In the genomic region with DNA sequence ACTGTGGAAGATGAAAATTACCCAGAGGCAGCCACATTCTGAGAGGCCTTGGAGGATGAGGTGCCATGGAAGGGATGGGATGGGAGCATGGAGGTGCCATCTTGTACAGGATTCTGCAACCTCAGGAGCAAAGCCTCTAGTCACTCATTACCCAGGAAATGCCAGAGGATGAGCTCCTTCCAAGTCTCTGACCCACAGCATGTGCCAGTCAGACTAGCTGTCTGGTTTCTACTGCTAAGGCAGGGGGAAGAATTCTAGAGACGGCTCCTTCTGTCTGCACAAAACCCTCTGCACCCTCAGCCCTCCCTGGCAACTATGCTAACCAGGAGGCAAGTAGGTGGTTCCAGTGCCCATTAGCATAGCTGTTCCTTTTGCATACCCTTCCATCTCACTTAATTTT, we compare ENCODE assay signal across 22 mouse cellular contexts.
"Had no signal": no experiment of that assay in that cellular context is flagged by ENCODE, and none has a peak within 500 bp of the region (broad histone marks: within the 10 kb centered on the region; RNA-seq: fewer than 3 reads in every experiment).

No protein-coding gene starts in this region.

- H3K27me3 ChIP-seq: hindbrain, embryonic 12.5 days; intestine, embryonic 15.5 days; kidney, embryonic 15.5 days; limb, embryonic 12.5 days; liver, embryonic 13.5 days; liver, embryonic 15.5 days had no signal

- H3K4me3 ChIP-seq: gastrocnemius, adult 2 months; heart, adult 2 months; hindbrain, embryonic 10.5 days; hindbrain, embryonic 12.5 days; intestine, embryonic 15.5 days; kidney, embryonic 15.5 days; limb, embryonic 10.5 days; limb, embryonic 12.5 days; liver, embryonic 13.5 days; liver, embryonic 15.5 days had no signal

- H3K9ac ChIP-seq: hindbrain, embryonic 12.5 days; hindbrain, embryonic 14.5 days; intestine, embryonic 15.5 days; kidney, embryonic 15.5 days; limb, embryonic 12.5 days; liver, embryonic 13.5 days; liver, embryonic 15.5 days; liver, postnatal 0 days had no signal

- H3K36me3 ChIP-seq: hindbrain, embryonic 10.5 days; hindbrain, embryonic 12.5 days; intestine, embryonic 15.5 days; kidney, embryonic 15.5 days; limb, embryonic 10.5 days; limb, embryonic 12.5 days; liver, embryonic 13.5 days; liver, embryonic 15.5 days had no signal

- H3K27ac ChIP-seq: gastrocnemius, adult 2 months; heart, adult 2 months; hindbrain, embryonic 10.5 days; hindbrain, embryonic 12.5 days; hindbrain, embryonic 14.5 days; intestine, embryonic 15.5 days; kidney, embryonic 15.5 days; kidney, postnatal 0 days; limb, embryonic 10.5 days; limb, embryonic 12.5 days; liver, embryonic 13.5 days; liver, embryonic 15.5 days had no signal

- DNase-seq: gastrocnemius, adult 2 months; gastrocnemius, postnatal 10 days; gastrocnemius, postnatal 25 days; heart, adult 2 months; heart, postnatal 10 days; heart, postnatal 4 days; kidney, adult 11 months; kidney, postnatal 25 days; layer of hippocampus, adult 9-11 months; layer of hippocampus, postnatal 36 days; liver; liver, embryonic 13.5 days; liver, postnatal 0 days had no signal

- H3K9me3 ChIP-seq: hindbrain, embryonic 10.5 days; hindbrain, embryonic 12.5 days; intestine, embryonic 15.5 days; kidney, embryonic 15.5 days; limb, embryonic 10.5 days; limb, embryonic 12.5 days; liver, embryonic 13.5 days; liver, embryonic 15.5 days had no signal

- H3K4me1 ChIP-seq: hindbrain, embryonic 10.5 days; hindbrain, embryonic 12.5 days; intestine, embryonic 15.5 days; limb, embryonic 10.5 days; limb, embryonic 12.5 days; liver, embryonic 15.5 days had no signal
